Mouse (Mus musculus) cerebral cortex, adult 2 months (tissue): ENCODE data around the gene Fbxw8.

Experiments used
- WGBS: fragments of 180-500 bp; shearing (Covaris S2); methylation state at CpG from one replicate; pipeline ENCODE4 v1.1.7; 2018; 5-methylcytosine and 5-hydroxymethylcytosine counted together

Gene Fbxw8

DNA sequence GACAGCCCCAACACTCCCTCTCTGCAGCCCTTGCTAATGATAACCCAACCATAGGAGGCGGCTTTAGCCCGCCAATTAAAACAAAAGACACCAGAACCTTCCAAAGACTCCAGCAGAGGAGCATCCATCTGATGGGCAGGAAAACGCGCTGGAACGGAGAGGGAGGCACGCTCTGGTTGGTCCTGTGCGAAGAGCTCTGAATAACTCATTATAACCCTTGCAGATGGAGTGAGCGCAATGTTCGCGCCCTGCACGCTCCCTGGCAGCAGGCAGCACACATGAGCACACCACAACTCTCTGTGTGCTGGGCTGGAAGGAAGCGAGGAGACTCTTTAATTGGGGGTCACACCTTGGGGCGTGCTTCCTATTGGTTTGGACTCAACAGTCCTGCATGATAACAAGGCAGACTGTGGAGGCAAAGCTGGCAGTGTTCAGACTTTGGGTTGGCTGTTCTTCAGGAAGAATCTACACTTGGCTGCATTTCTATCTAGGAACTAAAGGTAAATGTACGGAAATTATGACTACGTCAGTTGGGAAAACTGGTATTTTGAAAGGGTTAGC is 82.0 kb downstream of the Fbxw8 start:
- WGBS, result 60% methylated on average over 15 of the region's 15 CpGs

DNA sequence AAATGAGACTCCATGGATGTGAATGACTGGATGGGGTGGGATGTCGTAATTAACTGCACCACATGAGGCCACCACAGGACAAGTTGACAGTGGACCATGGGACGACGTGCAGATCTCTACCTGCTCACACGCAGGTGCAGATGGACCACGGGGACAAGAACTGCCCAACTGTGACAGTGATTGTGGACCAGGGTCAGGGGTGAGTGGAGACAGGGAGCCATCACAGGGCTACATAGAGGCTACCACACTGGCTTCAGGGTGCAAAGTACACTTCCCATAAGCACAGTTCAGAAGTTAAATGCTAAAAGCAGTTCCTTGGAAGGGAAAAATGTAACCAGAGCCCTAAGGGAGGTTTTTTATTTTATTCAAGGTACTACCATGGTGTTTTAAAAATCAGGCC is 83.5 kb downstream of the Fbxw8 start:
- 86% methylated on average over 5 of the region's 5 CpGs for WGBS

DNA sequence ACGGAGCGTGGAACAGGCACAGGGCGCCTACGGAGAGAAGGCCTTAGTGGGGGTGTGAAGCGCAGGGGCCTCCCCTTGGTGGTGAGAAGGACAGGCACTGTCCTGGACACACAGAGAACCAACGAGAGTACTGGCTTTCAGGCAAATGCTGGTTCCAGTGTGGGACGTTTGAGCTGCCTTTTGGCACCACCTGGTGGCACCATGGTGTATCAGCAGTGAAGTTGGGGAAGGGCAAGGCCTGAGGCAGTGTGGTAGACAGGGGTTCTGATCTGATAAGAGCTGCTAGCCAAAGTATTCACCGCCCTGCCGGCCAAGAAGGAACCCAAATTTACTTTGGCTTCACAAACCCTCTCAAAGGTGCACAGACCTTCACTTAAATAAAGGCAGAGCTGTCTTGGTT is 85.9 kb downstream of the Fbxw8 start:
- WGBS, result 37% methylated on average over 9 of the region's 9 CpGs

DNA sequence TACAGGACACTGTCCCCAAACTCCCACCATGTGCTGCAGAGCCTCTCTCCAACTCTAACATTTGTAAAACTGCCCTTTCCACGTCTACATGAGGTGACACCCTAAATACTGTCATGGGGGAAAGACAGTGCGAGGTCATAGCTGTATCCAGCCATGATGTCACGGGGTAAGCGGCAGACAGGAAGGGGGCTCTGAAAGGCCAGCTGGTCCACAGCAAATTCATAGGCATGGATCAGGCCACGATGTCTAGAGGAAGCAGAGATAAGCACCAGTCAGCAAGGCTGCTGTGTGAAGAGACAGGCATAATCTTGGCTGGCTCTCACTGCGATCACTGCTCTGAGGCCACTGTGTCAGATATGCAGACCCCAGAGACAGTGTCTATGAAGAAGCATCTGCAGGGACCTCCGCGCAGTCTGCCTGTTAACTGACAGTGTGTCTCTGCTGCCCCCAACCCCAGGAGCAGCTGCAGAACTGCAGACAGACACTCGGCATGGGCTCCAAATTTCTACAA is 87.2 kb downstream of the Fbxw8 start:
- 88% methylated on average over 9 of the region's 9 CpGs for WGBS

DNA sequence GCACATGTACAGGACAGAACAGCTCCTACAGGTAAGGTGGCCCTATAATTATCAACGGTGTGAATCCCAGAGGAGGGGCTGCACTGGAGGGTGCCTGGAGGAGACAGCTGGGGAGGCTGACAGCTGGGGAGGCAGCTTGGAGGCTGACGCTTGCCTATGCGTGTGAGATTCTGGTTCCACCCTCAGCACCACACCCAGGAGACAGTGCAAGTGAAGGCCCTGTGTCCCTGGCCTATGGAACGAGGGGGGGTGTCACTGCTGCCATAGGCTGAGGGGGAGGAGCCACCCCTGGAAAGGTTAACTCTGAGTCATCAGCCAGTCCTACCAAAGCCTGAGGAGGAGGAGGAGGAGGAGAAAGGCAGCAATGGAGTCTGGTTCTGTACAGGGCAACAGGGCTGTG is 87.7 kb downstream of the Fbxw8 start:
- WGBS, result 51% methylated on average over 4 of the region's 4 CpGs

DNA sequence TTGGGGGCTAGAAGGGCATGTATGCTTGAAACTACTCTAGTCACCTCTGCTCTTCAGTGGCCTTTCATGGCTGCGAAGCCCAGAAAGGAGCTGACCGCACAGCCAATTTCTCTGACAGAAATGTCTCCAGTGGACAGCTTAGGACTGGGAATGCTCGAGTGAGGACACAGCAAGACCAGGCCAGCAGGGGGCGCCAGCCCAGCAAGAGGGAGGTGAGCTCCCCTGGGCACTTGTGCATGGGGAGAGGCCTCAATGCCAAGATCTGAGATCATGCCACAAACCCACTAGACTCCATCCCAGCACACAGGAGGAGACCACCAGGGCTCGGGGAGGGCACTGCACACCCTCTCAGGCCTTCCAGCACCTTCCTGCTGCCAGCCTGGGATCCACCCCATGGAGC is 88.4 kb downstream of the Fbxw8 start:
- WGBS, result 65% methylated on average over 5 of the region's 5 CpGs

DNA sequence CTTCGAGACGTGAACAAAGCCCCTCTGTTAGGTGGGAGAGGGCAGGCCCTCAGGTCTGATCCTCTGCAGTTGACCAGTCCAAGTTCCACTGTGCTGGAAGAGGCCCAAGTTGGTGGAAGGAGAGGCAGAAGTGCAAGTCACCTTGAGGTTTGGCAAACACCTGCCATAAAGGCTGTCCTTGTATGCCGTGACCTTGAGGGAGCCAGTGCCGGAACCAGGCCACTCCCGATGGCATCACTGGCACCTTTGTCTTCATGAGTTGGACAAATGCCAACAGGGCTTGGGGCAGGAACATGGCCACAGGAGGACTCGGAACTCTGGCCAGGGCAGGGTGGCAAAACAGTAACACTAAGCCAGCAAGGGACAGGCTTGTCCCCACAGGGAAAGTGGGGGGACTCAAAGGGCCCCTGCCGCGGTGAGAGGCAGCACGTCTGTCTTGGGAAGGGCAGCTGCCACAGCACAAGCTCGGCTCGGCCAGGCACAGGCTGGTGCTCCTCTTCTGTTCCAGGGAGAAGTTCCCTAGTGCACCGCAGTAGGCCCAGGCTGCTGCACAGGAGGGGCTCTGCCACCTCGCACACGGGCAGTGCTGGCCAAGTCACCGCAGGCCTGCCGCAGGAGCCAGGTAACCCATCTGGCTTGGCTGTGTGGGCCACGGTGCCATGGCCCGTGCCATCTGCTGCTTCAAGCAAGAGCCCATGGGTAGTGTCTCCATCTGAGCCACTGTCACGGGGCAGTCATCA is 89.6 kb downstream of the Fbxw8 start:
- 69% methylated on average over 19 of the region's 19 CpGs for WGBS

DNA sequence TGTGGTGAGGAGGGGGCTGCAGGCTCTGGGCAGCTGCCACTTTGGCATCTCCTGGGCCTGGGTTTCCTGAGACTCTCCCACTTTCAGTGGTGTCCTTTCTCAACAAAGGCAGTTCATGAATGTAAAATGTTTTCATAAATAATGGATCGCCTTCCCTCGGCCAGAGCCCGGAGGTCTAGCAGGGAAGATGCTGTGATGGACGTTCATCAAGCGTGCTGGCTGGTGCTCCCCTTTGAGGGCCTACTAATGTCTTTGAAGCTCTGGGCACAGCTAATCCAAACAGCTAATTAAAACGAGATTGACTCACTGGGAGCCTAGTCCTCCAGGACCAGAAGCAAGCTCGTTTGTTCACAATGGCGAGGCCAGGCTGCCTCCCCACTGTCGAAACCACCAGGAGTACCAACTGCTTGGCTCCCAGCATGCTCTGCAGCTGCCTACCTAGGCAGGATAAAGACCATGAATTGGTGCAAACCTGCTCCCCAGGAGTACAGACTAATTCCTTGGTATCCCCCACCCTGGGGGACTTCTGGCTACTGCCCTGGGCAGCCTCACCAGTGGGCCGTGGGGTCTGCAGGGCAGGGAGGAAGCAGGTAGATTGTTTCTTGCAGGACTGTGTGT is 90.9 kb downstream of the Fbxw8 start:
- 54% methylated on average over 10 of the region's 10 CpGs for WGBS

DNA sequence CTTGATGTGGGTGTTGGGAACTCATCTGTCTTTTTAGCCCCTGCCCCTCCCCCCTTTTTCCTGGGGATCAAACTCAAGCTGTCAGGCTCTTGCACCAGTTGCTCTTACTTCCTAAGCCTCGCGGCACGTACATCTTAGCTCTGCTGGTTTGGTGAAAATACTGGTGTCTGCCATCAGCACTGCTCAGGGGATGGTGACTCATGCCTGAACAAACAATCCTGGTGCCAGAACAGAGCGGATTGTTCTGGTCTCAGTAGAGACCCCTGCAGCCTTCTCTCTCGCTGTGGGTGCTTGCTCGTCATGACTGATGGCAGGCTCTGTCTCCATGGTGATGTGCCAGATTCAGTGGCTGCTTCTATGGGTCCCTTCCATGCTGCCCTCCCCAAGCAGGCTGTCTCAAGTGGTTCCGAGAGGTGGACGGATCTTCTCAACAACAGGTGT is 92.1 kb downstream of the Fbxw8 start:
- WGBS, result 39% methylated on average over 8 of the region's 8 CpGs

DNA sequence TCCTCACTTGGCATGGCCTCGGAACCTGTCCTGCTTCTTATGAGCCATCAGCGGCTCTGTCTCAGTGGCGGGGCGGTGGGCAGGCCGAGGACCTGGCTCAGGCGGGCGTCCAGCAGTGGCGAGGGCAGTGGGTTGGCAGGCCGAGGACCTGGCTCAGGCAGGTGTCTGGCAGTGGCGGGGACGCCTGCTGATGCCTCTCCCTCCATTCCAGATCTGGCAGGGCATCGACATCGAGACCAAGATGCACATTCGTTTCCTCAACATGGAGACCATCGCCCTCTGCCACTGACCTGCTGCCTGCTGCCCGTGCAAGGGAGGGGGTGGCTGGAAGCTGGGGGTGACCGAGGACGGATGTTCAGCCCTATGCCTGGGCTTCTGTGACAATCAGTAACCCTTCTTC is 93.9 kb downstream of the Fbxw8 start:
- 93% methylated on average over 18 of the region's 18 CpGs for WGBS

DNA sequence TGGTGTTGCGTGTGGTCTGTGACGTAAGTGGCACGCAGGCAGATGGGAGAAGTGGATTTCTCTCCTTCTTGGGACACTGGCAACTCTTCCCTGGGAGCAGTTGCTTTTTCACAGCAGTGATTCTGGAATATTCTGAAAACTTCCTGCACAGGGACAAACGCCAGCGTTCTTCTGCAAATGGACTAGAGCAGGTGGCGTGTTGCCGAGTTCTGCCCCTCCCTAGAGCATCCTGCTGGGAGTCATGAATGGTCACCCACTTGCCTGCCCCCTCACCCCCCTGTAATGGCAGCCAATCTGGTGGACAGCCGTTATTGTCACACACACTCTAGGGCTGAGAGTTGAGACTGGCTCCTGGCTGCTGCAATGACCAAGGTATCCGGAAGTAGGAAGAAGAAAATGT is 95.6 kb downstream of the Fbxw8 start:
- 63% methylated on average over 9 of the region's 9 CpGs for WGBS

DNA sequence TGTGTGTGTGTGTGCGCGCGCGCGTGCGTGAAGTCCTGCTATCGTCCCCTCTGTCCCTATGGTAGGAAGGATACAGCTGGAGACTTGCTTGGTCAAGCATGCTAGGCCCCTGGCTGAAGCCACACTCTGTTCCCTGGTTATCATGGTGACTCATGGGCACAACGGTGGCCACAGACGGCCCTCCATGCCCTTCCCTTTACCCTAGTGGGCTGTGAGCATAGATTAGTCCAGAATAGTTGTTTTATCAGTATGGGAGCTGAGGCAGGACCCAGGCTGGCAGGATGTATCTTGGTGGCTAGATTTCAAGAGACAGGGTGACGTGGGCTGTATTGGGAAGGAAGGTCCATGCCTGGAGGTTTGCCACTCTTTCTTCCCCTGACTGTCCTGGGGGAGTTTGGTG is 96.4 kb downstream of the Fbxw8 start:
- 87% methylated on average over 10 of the region's 10 CpGs for WGBS

DNA sequence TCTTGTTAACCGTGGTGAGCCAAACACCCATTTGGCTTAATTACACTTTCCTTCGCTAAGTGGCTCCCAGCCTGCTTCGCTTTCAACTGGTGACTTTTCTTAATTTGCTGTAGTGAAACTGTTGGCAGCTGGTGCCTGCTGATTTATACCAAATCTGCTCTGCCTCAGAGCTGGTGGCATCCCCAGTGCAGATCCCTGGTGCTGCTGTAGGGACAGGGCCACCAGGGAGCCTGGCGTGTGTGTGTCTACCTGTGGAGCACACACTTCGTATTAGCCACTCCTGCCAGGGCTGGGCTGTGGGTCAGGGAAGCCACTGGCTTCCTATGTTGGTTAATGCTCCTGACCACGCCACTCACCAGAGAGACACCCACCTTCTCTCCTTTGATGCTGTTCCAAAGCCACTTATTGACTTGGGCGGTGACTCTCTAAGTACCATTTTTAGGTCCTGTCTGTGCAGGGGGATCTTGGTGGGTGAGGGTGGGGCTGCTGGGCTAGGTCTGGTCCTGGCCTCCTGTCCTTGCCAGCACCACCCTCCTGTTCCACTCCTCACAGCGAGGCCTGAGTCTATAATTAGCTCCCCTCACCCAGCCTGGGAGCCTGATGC is 97.7 kb downstream of the Fbxw8 start:
- 24% methylated on average over 8 of the region's 8 CpGs for WGBS

DNA sequence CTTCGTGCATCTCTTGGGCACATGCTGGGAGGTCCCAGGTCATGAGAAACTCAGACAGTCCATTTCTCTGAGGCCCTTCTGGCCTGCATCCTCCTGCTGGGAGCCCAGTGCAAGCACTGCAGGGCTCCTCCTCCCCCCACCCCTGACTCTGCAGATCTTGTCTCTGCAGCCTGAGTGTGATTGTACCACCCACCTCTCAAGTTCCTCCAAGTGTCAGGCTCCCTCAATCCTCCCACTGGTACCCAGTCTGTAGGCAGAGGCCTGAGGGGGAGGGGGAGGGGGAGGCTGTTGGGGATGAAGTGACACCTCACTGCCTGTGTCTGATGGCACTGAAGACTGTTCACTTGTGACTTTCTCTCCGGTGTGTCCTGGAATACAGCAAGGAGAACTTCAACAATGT is 102.1 kb downstream of the Fbxw8 start:
- 81% methylated on average over 2 of the region's 2 CpGs for WGBS

DNA sequence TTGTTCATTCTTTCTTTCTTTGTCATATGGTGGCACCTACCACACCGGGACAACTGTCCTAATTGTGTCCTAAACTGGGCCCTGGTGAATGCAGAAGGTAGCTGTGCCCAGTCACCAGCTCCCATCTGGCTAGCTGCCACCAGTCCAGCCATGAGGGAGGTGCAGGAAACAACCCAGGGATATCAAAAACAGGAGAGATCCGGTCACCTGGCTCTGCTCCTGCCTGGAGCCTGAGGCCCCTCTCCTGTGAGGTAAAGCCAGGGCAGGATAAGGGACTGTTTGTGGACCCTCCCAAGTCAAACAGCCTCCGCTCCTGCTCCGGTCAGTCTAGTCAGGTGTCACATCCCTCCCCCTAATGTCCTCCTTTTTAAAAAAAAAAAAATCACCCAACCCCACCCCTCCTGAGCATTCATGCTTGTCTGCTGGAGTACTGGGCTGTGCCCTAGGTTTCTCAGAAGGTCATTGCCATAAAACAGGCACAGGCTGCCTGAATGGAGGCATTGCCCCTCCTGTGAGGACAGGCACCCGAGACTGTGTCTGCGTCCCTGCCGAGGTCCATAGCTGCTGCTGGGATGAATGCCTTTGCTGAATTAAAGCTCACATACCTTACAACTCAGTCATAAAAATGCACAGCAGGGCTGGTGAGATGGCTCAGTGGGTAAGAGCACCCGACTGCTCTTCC is 103.1 kb downstream of the Fbxw8 start:
- 78% methylated on average over 8 of the region's 8 CpGs for WGBS

DNA sequence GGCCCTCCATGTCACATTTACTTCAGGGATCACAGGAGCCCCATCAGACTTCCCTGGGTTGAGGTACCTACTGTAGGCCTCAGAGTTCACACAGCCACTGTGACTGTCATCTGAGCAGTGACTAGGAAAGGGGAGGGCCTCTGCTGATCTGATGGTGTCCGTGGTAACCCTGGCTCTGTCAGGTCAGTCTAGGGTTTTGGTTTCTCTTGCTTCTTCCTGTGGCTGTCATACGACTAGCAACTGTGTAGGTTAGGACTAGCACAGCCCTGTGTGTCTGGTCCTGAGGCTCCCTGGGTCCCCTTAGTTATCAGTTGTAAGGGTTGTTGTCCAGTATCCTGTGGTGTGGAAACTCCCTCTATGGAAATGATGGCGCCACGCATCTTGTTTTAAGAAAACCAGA is 104.5 kb downstream of the Fbxw8 start:
- 82% methylated on average over 4 of the region's 4 CpGs for WGBS

DNA sequence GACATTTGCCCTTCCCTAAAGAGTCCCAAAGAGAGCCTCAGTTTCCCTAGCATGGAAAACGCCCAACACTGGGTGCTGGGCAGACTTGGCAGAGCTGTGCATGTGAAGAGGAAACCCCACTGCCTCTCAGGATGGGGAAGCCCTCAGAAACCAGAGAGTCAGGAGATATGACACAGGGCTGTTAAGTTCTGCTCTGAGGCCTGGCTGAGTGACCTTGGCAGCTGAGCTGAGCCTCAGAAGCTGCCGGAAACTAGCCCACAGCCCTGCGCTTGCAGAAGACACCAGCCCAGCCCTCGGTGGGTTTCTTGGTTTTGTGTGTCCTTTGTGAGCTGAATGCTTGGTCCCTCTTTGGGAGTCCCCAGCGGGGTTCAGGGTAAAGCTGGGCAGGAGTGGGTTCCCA is 106.3 kb downstream of the Fbxw8 start:
- WGBS, result 90% methylated on average over 5 of the region's 5 CpGs

DNA sequence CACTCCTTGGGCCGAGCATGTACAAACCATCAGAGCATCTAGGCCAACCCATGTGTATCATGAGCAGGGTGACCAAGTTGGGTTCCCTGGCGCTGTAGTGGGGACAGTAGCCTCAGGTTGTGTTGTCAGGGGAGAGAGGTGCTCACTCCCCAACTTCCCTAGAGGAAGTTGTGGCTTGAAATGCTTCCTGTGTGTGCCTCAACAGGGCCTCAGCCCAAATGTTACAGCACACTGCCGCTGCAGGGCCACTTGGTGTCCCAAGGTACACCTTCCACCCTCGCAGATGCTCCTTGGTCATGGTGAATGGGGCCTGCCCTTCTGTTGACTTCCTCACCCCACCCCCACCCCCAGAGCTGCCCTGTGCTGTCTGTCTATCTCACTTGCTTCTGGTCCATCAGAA is 106.9 kb downstream of the Fbxw8 start:
- WGBS, result 89% methylated on average over 4 of the region's 4 CpGs

DNA sequence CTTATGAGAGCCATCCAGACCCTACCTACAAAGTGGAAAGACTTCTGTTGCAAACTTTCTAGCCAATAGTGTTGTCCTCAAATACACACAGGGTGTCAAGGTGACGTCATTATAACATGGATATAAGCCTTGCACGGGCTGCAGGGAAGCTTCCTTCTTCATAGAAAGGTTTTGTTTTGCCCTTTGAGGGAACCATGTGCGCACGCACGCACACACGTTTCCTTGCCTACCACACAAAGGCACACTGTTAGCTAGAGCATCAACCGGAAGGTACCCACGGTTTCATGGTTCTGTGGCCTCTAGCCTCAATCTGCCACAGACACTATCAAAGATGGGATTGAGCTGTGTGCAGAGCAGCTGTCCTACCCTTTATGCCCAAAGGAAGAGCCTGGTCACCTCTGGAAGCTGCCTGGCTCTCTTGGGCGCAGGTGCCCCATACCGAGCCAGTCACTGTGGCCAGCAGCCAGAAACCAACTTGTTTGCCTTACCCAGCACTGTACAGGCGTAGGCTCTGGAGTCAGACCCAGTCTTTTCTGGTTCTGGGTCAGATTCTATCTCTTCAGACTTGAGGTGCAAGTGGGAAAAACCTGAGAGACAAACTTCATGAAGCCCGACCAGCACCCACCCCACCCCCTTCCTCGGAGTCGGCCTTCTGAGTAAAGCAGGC is 108.0 kb downstream of the Fbxw8 start:
- 81% methylated on average over 14 of the region's 14 CpGs for WGBS

DNA sequence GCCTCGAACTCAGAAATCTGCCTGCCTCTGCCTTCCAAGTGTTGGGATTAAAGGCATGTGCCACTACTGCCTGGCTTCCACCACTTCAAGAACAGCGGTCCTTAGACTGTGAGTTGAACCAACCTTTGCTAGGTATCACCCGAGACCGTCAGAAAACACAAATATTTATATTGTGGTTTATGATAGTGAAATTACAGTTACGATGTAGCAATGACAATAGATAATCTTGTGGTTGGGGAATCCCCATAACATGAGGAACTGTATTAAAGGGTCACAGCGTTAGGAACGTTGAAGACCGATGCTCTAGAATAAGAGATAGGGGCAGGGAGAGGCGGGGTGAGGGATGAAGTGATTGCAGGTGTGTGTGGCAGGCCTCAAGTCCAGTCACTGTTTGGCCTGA is 109.9 kb downstream of the Fbxw8 start:
- 95% methylated on average over 9 of the region's 9 CpGs for WGBS

DNA sequence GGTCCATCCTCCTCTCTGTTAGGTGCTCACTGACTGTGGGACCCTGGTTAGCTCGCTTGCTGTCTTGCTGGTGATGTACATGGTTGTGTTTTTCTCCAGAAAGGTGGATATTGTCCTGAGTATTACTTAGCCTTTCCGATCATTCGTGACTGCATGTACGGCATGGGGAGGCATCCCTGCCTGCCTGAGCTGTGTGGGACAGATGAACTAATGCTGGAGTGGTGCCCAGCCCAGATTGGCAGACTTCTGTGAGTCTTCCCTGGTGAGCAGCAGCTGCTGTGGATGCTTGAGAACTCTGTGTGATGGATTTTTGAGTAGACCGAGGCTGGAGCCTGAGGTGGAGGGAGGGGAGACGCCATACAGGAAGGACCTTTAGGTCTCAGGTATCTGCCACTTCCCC is 110.4 kb downstream of the Fbxw8 start:
- WGBS, result 48% methylated on average over 6 of the region's 6 CpGs

DNA sequence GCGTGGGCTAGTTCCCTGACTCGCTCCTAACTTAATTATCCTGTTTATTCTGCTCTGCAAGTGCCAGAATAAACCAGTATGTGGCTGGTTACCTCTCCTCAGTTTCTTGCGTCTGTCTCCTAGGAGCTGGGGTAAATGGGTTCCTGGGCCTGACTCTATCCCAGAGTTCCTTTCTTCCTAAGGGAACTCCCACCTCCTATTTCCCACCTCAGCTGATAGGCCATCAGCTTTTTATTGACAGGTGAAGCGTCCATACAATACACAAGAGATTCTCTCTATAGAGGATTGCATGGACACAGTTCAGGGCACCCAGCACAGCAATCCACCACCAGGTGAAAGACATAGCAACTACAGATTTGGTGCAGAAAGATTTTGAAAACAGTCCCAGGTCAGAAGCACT is 111.5 kb downstream of the Fbxw8 start:
- WGBS, result 85% methylated on average over 4 of the region's 4 CpGs
